Mouse (Mus musculus) liver, embryonic 14.5 days (tissue): ENCODE measurements around the gene Scp2. TPM values are rescaled to one million over a fixed set of nuclear protein-coding genes. Genes with fewer than 3 reads are reported as not detected.

ENCODE experiments used
- ATAC-seq: fragments of 200-750 bp; cut with Nextera tagmentation; 2 replicates; pipeline ENCODE4 v1.8.0; 2017; ENCODE audit warnings: moderate number of reproducible peaks, mild to moderate bottlenecking, moderate library complexity; ENCODE audit not compliant: insufficient read depth
- DNase-seq, 3 experiments: peaks; one replicate each; pipeline ENCODE4 v3.0.0-alpha.2; 2012 to 2013; ENCODE audit warnings: low read depth in 3 of 3, low spot score in 3 of 3
- H3K27ac ChIP-seq: fragments of 300-500 bp; sonication (generic); 2 replicates; pipeline ENCODE4 v1.5.1; 2014; ENCODE audit warnings: moderate library complexity, mild to moderate bottlenecking, control low read depth, inconsistent platforms
- H3K27me3 ChIP-seq: fragments of 300-500 bp; sonication (generic); 2 replicates; pipeline ENCODE4 v1.6.1; 2014; ENCODE audit warnings: mild to moderate bottlenecking, low read length, moderate library complexity; ENCODE audit not compliant: control insufficient read depth, insufficient read depth
- H3K36me3 ChIP-seq: fragments of 300-500 bp; sonication (generic); replicated peaks from 2 replicates; pipeline ENCODE4 v1.6.1; 2014; ENCODE audit warnings: low read depth; ENCODE audit not compliant: control insufficient read depth, insufficient read depth
- H3K4me1 ChIP-seq, 2 experiments: fragments of 200-500 bp in 1 of 2; fragments of 300-500 bp in 1 of 2; sonication (generic) in 1 of 2; replicated peaks; 2 replicates each; pipeline ENCODE4 v1.6.1; 2012 to 2014; ENCODE audit warnings: antibody characterized with exemption in 1 of 2, inconsistent platforms in 1 of 2, low read length in 1 of 2; ENCODE audit not compliant: control insufficient read depth in 2 of 2, insufficient read depth in 2 of 2
- H3K4me2 ChIP-seq: fragments of 300-500 bp; sonication (generic); 2 replicates; pipeline ENCODE4 v1.6.1; 2014; ENCODE audit warnings: low read depth, mild to moderate bottlenecking, control low read depth, moderate library complexity
- H3K4me3 ChIP-seq, 2 experiments: fragments of 200-500 bp in 1 of 2; fragments of 300-500 bp in 1 of 2; sonication (generic) in 1 of 2; 2 replicates each; pipeline ENCODE4 v1.5.1; 2012 to 2014; ENCODE audit warnings: low read depth in 2 of 2, low read length in 2 of 2, mild to moderate bottlenecking in 2 of 2, control low read depth in 1 of 2, inconsistent platforms in 1 of 2, moderate library complexity in 1 of 2; ENCODE audit not compliant: insufficient read depth in 1 of 2
- H3K9ac ChIP-seq: fragments of 300-500 bp; sonication (generic); replicated peaks from 2 replicates; pipeline ENCODE4 v1.6.1; 2014; ENCODE audit warnings: mild to moderate bottlenecking, control low read depth, moderate library complexity
- H3K9me3 ChIP-seq: fragments of 300-500 bp; sonication (generic); 2 replicates; pipeline ENCODE4 v1.6.1; 2016; ENCODE audit warnings: low read length, mixed read lengths; ENCODE audit not compliant: control insufficient read depth
- CTCF ChIP-seq: IDR thresholded peaks from 2 replicates; pipeline ENCODE4 v1.5.1; 2016; ENCODE audit warnings: antibody characterized with exemption, low read depth, control low read depth
- EP300 ChIP-seq: IDR thresholded peaks from 2 replicates; pipeline ENCODE4 v1.6.1; 2016; ENCODE audit warnings: antibody characterized with exemption, low read depth
- WGBS: fragments of 180-500 bp; shearing (Covaris S2); extraction: QIAGEN DNeasy Blood & Tissue Kit; methylation state at CpG from one replicate; pipeline ENCODE4 v1.1.7; 2014; ENCODE audit not compliant: insufficient replicate concordance; 5-methylcytosine and 5-hydroxymethylcytosine counted together
- polyA plus RNA-seq, 2 experiments: library from polyadenylated mRNA; depleted of rRNA in 1 of 2; stranded (reverse) in 1 of 2; unstranded in 1 of 2; fragments of >200 nt; fragmentation: Nextera tagmentation in 1 of 2; extraction: Ambion mirVana in 1 of 2; gene quantifications; 2 replicates each; pipeline versions ENCODE4 v1.2.1 to v1.2.3; 2012 to 2014

Scp2 gene
- polyA plus RNA-seq, 2 experiments, result 195 to 311 TPM

DNA sequence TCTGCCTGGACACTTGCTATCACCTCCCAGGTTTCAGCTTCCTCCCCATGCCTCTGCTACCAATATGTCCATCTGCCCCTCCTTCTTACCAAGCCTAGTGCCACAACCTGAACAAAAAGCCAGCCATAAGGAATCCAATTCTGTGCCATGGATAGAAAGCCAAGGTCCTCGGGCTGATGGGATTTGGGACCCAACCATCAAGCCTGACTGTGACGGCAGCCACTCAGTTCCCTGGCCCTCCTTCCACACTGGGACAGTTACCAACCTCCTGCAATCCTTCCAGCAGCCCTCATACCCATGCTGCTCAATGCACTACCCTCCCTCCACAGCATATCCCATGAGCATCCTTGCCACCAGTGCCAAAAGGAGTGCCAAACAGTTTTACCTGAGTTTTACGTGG is 128.5 kb downstream of the Scp2 start:
- H3K4me3 ChIP-seq, result no peak overlapping the region
- H3K4me1 ChIP-seq, result no peaks in the 10 kb centered on the region
- no peaks in the 10 kb centered on the region for H3K9me3 ChIP-seq
- 66% methylated on average over 3 of the region's 3 CpGs for WGBS
- no peak for ATAC-seq
- H3K27me3 ChIP-seq, result no peaks in the 10 kb centered on the region
- no peak overlapping the region for H3K9ac ChIP-seq
- DNase-seq, result no peak
- H3K36me3 ChIP-seq, result no peaks in the 10 kb centered on the region
- TF ChIP-seq CTCF (no peak), EP300 (no peak)
- no peak overlapping the region for H3K4me2 ChIP-seq
- no peak overlapping the region for H3K27ac ChIP-seq

DNA sequence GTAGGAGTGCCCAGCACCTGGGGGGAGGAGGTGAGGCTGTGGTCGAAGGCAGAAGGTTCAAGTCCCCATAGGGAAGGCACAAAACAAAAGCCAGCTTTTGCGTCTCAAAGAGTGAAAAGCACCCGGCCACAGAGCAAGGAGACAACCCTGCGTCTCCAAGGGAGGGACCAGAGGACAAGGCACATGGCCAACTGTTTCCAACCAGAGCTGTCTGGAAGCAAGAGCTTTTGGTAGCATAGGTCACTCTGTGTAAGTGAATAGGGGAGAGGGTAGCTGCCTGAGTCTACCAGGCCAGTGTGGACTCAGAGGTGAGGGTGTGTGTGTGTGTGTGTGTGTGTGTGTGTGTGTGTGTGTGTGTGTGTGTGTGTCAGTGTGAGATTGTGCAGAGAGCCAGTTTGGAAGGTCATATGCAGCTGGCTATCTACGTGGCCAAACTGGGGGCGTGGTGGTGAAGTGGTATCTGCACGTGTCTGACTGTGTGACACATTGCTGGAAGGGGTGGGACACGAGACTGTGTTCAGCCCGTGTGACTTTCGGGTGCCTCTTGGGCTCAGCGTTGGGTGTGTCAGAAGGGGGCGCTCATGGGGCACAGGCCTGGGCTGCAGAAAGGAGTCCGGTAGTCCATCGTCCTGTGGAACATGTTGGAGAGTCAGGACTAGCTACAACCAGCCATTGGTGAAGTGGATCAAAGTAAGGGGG is 129.6 kb downstream of the Scp2 start:
- H3K4me3 ChIP-seq, result no peak overlapping the region
- no peaks in the 10 kb centered on the region for H3K36me3 ChIP-seq
- peak; percentile 39; the same call in 1 of the 2 replicates for ATAC-seq
- peak; percentile 76 for TF ChIP-seq CTCF
- no peak for TF ChIP-seq EP300
- H3K9ac ChIP-seq, result no peak overlapping the region
- H3K27me3 ChIP-seq, result no peaks in the 10 kb centered on the region
- no peaks in the 10 kb centered on the region for H3K4me1 ChIP-seq
- H3K4me2 ChIP-seq, result no peak overlapping the region
- H3K9me3 ChIP-seq, result no peaks in the 10 kb centered on the region
- no peak overlapping the region for H3K27ac ChIP-seq
- no peak for DNase-seq
- WGBS, result 43% methylated on average over 14 of the region's 14 CpGs

DNA sequence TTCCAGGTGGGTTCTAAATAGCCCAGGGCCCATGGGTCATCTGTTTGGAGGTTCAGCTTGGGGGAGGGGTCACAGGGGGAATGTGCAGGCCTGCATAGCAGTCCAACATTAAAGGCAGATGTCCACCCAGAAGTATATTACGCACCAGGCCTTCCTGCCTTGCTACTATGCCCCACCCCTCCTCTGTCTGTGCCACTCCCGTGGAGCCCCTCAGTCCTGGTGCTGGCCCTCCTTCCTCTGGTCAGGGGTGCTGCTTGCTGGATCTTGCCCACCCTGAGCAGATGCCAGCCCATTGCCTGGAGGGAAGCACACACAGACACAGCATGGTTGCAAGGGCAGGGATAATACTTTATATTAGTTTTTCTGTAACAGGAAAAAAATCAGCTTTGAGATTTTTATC is 130.3 kb downstream of the Scp2 start:
- 54% methylated on average over 2 of the region's 2 CpGs for WGBS
- no peaks in the 10 kb centered on the region for H3K4me1 ChIP-seq

DNA sequence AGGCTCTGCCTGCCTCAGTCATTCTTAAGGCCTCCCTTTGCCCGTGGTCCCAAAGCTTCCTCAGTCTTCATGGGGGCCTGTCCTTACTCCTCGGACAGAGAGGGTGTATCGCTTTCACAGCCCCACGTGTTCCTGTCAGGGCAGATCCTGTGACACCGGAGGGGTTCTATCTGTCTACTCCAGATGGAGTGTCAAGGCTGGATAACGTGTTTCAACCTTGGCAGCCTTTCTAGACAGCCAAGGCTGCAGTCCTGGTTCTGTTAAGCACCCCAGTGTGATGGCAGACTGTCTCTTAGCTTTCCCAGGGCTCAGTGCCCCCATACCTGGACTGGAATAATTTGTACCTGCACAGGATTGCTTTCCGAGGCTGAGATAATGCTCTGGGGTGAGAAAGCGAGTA is 136.3 kb downstream of the Scp2 start:
- ATAC-seq (peak; percentile 70; the same call in 1 of the 2 replicates), DNase-seq (no peak)
- Histone ChIP-seq H3K27ac (no peak overlapping the region), H3K9ac (no peak overlapping the region), H3K4me3 (no peak overlapping the region), H3K4me1 (no peaks in the 10 kb centered on the region), H3K4me2 (no peak overlapping the region), H3K36me3 (no peaks in the 10 kb centered on the region), H3K27me3 (no peaks in the 10 kb centered on the region), H3K9me3 (no peaks in the 10 kb centered on the region)
- WGBS, result 42% methylated on average over 8 of the region's 8 CpGs
- TF ChIP-seq EP300 (no peak), CTCF (no peak)

More for the DNA sequence above, 130.3 kb downstream of the Scp2 start:
- no peak overlapping the region for H3K27ac ChIP-seq
- no peak overlapping the region for H3K9ac ChIP-seq
- no peaks in the 10 kb centered on the region for H3K27me3 ChIP-seq
- H3K36me3 ChIP-seq, result no peaks in the 10 kb centered on the region
- H3K4me3 ChIP-seq, result no peak overlapping the region
- no peaks in the 10 kb centered on the region for H3K9me3 ChIP-seq
- ATAC-seq (no peak), DNase-seq (no peak)
- no peak overlapping the region for H3K4me2 ChIP-seq
- no peak for TF ChIP-seq CTCF
- TF ChIP-seq EP300, result no peak

DNA sequence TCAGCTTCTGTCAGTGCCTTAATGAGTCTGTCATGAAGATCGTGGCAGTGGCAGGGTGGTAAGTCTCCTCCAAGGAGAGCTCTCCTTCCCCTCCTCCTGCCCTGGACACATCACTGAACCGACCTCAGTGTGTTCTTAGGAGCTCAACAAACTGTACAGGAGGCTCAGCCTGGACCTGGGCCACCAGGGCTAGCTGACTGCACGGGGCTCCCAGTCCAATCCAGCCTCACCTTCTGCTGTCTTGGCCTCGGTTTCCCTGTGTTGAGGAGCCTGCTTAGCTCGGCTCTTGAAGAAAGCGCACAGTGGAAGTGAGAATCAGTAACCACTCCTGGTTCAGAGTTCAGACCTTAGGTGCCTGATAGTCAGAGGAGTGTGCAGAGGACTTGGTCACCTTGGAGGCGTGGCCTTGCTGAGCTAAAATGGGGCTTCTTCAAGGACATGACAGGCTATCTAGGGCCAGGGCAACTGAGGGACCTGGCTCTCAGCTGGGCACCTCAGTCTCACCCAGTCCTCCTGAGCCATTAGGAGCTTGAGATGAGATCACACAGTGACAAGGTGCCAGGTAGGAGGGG is 137.2 kb downstream of the Scp2 start:
- TF ChIP-seq EP300, result no peak
- no peak for TF ChIP-seq CTCF
- DNase-seq (no peak), ATAC-seq (no peak)
- Histone ChIP-seq H3K4me3 (no peak overlapping the region), H3K27me3 (no peaks in the 10 kb centered on the region), H3K4me1 (no peaks in the 10 kb centered on the region), H3K36me3 (no peaks in the 10 kb centered on the region), H3K27ac (no peak overlapping the region), H3K9ac (no peak overlapping the region), H3K4me2 (no peak overlapping the region), H3K9me3 (no peaks in the 10 kb centered on the region)
- 58% methylated on average over 6 of the region's 7 CpGs for WGBS
